Mouse (Mus musculus) embryo, embryonic 11.5 days (tissue): ENCODE measurements around the gene Ghdc.

ENCODE experiments used
- DNase-seq: peaks from one replicate; pipeline ENCODE4 v3.0.0-alpha.2; 2012; ENCODE audit warnings: low read depth, low spot score

Gene Ghdc

DNA sequence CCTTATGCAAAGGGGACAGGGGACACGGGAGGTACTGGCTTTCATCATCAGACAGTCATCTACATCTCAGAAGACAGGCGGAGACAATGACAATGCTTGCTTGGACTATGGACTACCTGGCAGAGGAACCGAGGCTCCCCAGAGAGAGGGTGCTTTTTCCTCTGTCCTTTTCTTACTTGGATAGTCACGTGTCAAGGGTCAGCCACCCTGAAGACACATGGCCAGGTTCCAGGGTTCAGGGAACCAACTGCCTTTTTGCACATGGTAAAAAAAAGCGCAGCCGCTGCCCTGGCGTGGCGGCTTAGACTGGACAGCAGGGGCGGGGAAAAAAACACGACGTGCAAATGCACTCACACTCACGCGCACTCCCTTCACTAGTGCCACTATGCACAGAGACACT is 11.8 kb upstream of the Ghdc start:
- no peak for DNase-seq

DNA sequence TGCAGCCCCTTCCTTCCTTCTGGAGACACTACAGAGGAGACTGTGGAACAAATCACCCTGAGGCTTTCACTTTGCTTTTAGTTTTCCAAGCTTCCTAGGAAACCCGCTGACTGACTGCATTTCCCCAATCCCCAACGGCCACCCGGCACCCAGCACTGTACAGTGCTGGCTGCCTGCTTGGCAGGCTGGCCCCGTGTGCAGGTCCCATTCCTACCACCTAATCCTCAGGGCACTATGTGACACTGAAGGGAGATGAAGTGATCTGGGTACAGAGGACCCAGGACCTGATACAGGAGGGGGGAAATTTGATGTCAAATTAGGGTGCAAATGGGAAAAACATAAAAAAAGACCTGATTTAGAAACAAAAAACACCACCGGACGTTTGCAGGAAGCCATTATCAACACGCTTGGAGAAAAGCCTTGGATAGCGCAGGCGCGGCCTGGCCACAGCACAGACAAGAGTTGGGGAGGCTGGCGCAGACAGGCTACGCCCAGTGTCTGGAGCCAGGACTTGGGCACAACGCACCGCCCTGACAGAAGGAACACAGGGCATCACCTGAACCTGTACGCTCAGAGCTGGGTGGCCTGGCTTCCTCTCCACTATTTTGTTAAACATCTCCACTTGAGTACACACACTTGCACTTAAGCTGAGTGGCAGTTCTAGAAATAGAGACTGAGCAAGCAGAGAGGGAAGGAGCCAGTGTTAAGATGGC is 11.2 kb upstream of the Ghdc start:
- DNase-seq, result no peak

DNA sequence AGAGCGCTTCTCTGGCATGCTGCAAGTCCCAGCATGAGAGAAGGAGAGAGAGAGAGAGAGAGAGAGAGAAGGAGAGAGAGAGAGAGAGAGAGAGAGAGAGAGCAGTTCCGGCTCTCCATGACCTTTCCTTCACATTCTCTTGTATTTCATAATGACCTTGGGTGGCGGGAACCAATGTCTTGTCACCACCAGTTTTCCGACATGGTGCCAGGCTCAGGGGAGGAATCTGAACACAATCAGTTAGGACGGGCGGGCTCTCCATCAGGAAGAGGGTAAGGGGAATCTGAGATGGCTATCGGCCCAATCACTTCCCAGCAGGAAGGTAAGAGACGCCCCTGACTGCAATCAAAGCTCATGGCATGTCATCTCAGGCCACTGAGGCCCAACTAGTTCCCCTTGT is 9.5 kb upstream of the Ghdc start:
- DNase-seq, result no peak

DNA sequence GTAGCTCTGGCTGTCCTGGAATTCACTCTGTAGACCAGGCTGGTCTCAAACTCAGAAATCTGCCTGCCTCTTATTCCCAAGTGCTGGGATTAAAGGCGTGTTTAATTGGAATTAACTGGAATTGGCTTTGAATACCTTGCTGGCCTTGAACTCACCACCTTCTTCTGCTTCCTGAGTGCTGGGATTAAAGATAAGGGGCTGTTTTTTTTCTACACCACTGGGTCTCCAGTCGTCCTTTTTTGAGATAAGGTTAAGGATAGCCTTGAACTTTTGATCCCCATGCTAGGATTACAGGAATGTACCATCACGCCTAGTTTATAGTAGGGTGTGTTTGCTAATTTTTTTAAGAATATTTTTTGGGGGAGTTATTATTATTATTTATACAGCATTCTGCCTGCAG is 7.3 kb upstream of the Ghdc start:
- no peak for DNase-seq

DNA sequence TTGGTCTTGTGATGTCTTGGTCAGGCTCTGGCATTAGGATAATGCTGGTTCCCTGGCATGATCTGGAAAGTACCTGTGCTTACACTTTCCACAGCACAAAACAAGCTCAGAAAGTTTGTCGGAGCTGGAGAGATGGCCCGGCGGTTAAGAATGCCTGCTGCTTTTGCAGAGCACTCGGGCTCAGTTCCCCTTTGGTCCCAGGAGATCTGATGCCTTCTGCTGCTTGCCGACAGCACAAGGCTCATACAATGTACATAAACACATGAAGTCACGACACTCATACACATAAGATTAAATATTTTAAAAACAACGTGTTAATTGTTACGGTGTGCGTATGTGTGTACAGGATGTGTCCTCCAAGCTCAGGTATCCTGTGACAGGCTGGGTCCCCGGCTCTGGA is 5.2 kb upstream of the Ghdc start:
- DNase-seq, result no peak

- DNase-seq, result no peak
Observed at GRCm38 (mm10) chr11:100774261-100774660, 3.5 kb upstream of the Ghdc start.

DNA sequence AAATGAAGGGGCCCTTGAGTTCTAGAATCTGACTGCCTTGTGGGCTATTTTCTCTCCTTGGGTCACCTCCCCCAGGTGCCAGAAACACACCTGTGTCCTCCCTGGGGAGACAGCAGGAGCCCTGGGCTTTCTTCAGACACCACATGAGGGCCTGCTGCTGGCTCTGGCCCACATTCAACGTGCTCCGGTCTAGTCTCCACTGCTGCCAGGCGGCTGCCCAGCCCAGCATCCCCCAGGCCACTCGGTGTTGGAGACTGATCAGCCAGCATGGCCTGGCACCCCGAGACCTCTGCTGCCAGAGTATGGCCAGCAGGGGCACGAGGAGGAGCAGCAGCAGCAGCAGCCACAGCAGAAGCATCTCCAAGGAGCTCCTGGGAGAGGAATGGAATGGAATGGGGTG is 777 bp downstream of the Ghdc start:
- DNase-seq, result no peak

DNA sequence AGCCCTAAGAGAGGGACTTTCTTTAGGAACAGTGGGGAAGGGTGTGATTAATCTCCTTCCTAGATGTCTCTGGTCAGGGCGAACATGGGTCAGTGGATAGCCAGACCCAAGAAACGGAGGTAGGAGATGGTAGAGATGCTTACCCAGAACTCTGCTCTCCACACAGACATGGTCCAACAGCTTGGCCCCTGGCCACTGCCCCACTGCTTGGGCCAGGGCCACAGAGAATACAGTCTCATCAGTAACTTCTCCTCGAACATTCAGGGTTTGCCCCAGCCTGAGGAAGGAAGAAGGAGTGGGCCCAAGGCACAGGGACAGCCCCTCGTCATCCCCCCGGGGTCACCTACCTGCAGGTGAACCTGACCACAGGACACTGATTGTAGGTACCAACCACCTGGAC is 2.9 kb downstream of the Ghdc start:
- no peak for DNase-seq

GRCm38 (mm10) chr11:100766726-100767125 is 4.0 kb downstream of the Ghdc start:
- no peak for DNase-seq

DNA sequence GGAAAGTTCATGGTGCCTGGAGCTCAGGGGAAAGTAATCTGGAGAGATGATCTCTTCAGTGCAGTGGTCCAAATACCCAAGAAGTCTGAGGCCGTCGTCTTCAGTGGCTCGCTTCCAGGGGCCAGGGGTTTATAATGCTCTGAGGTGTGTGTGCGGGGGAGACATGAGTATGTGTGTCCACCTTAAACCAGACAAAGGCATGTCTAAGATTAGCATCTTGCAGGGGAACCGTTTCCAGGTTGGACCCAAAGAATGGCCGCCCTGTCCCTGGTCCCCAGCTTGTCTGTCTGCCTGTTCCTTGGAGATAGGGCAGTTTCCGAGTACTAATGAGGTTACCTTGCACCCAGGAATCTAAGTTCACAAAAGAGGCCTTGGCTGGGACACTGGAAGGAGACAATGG is 7.9 kb downstream of the Ghdc start, which contains the start of gene Hcrt:
Gene Hcrt, minus strand, starts transcription at position 101 of the 400 bp plus-strand sequence.
- no peak for DNase-seq

- peak; percentile 66 for DNase-seq
Observed at GRCm38 (mm10) chr11:100761547-100762045, 9.2 kb downstream of the Ghdc start.

DNA sequence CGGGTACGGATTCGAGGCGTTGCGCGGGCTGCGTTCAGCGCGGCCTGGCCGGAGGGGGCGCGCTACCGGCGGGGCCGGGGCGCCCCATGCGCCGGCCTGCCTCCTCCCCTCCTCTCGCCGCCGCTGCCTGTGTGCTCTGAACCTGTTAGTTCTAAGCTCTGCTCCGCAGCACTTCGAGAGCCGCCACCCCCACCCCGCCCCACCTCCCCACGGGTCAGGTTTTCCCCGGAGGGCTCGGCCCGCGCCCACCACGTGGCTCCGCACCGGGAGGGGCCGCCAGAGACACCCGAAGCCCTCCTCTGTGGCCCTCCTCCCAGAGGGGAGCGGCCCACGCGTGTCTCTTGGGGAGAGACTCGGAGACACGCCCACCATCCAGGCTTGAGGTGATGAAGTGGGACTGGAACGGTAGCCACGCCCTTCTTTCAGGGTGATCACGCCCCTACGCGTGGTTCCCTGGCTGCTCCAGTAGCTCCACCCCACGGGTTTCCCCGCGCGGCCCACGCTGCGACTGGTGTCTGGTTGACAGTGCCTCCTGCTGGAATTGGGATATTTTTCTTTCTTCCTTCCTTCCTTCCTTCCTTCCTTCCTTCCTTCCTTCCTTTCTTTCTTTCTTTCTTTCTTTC is 11.0 kb downstream of the Ghdc start, which contains the start of gene Kcnh4:
Gene Kcnh4, minus strand, starts transcription at position 332 of the 623 bp plus-strand sequence.
- no peak for DNase-seq

DNA sequence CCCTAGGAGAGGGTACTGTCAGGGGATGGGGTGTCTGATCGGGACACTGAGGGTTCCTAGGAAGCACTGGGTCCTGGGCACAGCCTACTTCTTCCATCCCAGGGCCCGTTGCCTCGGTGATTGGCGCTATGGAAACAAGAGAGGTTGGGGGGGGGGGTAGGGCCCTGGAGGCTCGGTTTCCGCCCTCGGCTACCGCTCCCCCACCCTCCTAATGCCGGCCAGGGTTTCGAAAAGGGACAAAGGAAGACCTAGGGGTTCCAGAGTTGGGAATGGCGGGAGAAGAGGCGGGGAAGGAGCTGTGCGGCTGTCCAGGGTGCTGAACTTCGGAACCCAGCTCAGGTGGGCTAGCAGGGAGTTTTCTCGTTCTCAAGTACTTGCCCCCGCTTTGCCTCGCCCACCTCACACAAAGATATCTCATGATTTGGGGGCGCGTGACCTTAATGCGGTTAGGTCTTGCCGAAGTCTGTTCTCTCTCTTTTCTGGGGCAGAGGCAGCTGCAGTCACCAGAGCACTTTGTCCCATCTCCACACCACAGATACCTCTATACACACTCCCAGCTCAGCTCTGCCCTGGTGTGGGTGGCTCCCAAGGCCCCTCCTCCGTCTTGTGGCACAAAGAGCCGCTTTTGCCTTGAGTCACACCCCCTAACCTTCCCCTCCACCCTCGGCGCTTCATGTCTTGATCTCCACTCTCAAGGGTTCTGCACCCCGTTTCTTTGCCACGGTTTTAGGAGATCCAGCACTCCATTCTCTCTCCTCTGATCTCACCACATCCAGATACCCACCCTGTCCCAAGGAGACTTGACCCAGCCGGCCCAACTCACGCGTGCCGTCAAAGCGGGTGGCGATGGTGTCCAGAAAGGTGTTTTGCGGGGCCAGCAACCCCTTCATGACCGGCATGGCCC is 11.8 kb downstream of the Ghdc start:
- DNase-seq, result peak; percentile 57

DNA sequence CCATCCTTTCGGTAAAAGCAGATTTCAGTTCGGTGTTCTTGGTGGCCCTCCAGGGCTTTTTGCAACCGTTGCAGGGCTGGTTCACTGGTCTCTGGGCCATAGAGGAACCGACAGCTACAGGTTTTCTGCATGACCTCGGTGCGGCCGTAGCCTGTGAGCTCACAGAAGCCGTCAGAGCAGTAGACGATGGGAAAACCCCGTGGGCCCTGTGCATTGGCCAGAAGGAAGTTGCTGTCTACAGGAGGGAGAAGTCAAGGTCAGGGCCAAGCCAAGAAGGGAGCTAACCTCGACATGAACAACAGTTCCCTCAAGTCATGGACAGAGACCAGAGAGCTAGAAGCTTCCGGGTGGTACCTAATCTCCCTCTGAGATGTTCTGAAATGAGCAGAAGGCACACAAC is 13.2 kb downstream of the Ghdc start:
- no peak for DNase-seq

DNA sequence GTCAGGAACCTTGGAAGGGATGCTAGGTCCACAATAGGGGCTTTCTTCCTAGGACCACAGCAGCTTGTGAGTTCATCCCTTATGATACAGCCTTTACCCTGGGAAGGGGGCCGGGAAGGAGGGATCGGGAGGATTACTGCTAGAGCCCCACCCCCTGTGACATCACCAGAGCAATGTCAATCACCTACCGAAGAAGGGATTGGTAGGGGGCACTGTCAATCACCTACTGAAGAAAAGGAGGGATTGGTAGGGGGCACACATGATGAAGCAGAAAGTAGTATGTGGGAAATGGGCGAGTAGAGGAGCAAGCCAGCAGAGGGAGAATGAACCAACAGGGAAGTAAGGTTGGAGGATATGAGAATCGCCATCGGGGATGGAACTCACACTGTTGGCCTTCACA is 14.3 kb downstream of the Ghdc start:
- DNase-seq, result no peak

DNA sequence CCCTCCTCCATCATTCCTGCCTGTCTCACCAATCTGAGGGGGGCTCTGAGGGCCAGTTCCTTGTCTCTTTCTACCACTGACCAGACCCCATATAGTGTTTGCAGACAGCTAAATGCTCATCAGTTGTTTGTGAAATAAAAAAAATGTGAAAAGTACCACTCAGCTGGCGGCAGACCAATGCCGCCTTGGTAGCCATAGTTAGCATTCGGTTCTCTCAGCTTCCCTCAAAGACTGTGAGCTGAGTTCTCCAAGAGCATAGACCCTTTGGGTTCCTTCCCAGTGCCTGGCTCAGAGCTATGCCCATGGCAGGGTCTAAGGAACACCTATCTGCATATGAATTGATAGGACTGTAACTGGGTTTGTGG is 16.1 kb downstream of the Ghdc start:
- no peak for DNase-seq

DNA sequence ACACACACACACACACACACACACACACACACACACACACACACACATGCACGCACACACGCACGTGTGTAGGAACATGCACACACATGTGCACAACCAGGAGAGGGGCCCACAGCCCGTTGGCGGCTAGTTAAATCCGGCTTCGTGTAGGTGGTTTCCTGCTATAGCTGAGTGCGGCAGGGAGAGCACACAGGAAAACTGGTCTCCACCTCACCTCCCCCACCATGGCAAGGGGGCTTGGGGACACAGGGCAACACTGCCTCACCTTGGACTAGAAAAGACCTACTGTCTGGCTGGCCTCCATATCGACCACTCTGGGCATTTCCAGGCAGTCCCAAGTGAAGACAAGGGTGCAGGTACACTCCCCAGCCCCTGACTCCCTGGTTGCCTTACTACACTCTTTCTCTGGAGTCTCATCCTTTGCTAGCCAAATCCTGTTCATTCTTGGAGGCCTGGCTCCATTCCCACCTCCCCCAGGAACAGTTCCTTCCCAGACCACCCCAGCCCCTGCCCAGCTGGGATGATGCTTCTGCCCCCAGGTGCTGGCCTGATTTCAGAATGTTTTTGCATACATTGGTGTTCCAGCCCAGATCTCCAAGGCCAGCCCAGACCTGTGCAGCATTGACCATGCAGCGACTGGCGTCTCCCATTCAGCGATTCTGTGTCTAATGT is 16.6 kb downstream of the Ghdc start:
- DNase-seq, result no peak

GRCm38 (mm10) chr11:100752294-100752693 is 18.5 kb downstream of the Ghdc start:
- DNase-seq, result no peak

DNA sequence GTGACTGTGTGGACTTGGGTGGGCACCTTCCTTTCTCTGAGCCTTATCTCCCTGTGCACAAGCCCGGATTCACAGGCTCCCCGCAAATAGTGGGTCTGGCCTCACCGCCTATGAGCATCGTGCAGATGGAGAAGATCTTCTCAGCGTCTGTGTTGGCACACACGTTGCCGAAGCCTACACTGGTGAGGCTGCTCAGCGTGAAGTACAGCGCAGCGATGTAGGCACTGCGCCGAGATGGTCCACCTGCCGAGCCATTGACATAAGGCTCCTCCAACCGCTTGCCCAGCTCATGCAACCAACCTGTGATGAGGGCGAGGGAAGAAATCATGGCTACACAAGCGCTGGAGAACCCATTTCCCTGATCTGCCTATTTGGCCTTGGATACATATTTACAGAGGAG is 20.6 kb downstream of the Ghdc start:
- DNase-seq, result no peak

- DNase-seq, result no peak
Observed at GRCm38 (mm10) chr11:100749469-100749868, 21.3 kb downstream of the Ghdc start.

GRCm38 (mm10) chr11:100748620-100749019 is 22.1 kb downstream of the Ghdc start:
- no peak for DNase-seq

DNA sequence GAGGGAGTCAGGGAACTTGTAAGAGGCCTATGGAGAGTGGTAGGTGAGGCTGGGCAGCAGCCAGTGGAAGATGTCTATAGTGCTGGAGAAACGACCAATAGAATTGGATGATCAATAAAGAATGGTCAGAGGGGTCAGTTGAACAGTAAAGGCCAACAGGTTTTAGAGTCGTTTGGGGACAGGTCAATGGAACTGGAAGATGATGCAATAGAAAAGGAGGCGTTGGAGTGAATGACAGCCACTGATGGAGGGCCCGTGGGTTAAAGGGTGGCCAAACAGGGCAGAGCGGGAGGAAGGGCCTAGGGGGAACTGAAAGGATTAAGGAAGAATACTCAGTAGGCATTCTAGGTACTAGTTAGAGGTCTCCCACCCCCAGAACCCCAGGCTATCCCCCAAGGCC is 23.6 kb downstream of the Ghdc start:
- DNase-seq, result no peak
